Mouse (Mus musculus) intestine, embryonic 15.5 days (tissue): ENCODE results near the gene Stim2. TPM values are rescaled to one million over a fixed set of nuclear protein-coding genes. Genes with fewer than 3 reads are reported as not detected.

Experiments used
- ATAC-seq: fragments of 200-750 bp; cut with Nextera tagmentation; 2 replicates; pipeline ENCODE4 v1.8.0; 2017; ENCODE audit warnings: moderate TSS enrichment, moderate library complexity
- H3K27ac ChIP-seq: fragments of 300-500 bp; sonication (generic); 2 replicates; pipeline ENCODE4 v1.5.1; 2015; ENCODE audit warnings: mild to moderate bottlenecking, inconsistent platforms
- H3K27me3 ChIP-seq: fragments of 300-500 bp; sonication (generic); replicated peaks from 2 replicates; pipeline ENCODE4 v1.6.1; 2015; ENCODE audit warnings: inconsistent platforms
- H3K36me3 ChIP-seq: fragments of 300-500 bp; sonication (generic); 2 replicates; pipeline ENCODE4 v1.6.1; 2015; ENCODE audit warnings: inconsistent platforms
- H3K4me1 ChIP-seq: fragments of 300-500 bp; sonication (generic); replicated peaks from 2 replicates; pipeline ENCODE4 v1.6.1; 2015; ENCODE audit warnings: inconsistent platforms
- H3K4me2 ChIP-seq: fragments of 300-500 bp; sonication (generic); replicated peaks from 2 replicates; pipeline ENCODE4 v1.6.1; 2015; ENCODE audit warnings: mild to moderate bottlenecking, inconsistent platforms
- H3K4me3 ChIP-seq: fragments of 300-500 bp; sonication (generic); replicated peaks from 2 replicates; pipeline ENCODE4 v1.5.1; 2015; ENCODE audit warnings: inconsistent platforms
- H3K9ac ChIP-seq: fragments of 300-500 bp; sonication (generic); 2 replicates; pipeline ENCODE4 v1.6.1; 2015; ENCODE audit warnings: inconsistent platforms
- H3K9me3 ChIP-seq: fragments of 300-500 bp; sonication (generic); 2 replicates; pipeline ENCODE4 v1.6.1; 2016; ENCODE audit warnings: inconsistent platforms
- WGBS: fragments of 180-500 bp; shearing (Covaris S2); methylation state at CpG from one replicate; pipeline ENCODE4 v1.1.7; 2015; 5-methylcytosine and 5-hydroxymethylcytosine counted together
- polyA plus RNA-seq: library from polyadenylated mRNA; unstranded; fragments of >200 nt; fragmentation: Nextera tagmentation; extraction: Ambion mirVana; gene quantifications from 2 replicates; pipeline ENCODE4 v1.2.1, GENCODE M21; 2015

Stim2 gene
- polyA plus RNA-seq, 1 experiment from 2014 or later, result 17.8 TPM

DNA sequence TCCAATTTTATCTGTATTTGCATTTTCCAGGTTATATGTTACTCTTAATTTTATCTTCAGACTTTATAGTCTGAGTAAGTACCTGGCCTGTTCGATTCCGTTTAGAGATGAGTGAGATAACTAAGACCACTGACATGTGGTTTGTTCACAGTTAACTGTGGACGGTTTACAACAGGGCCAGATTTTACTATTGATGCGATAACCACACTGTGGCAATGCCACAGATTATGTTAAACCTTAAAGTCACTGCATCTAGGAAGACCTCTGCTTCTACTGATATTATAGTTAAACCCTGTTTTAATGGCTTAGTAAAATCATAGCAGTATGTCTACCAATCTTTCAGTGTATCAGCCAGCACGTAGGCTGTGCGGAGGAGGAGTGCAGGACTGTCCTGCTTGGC, 53.9 kb downstream of the Stim2 start:
- H3K9me3 ChIP-seq, result no peaks in the 10 kb centered on the region
- WGBS, result 77% methylated on average over 6 of the region's 6 CpGs
- no peak for ATAC-seq
- peaks cover 5% of the 10 kb centered on the region; the same call in 1 of the 2 replicates for H3K4me1 ChIP-seq
- H3K27ac ChIP-seq, result no peak overlapping the region
- H3K4me3 ChIP-seq, result no peak overlapping the region
- no peaks in the 10 kb centered on the region for H3K27me3 ChIP-seq
- no peak overlapping the region for H3K4me2 ChIP-seq
- H3K9ac ChIP-seq, result no peak overlapping the region
- H3K36me3 ChIP-seq, result no peaks in the 10 kb centered on the region

DNA sequence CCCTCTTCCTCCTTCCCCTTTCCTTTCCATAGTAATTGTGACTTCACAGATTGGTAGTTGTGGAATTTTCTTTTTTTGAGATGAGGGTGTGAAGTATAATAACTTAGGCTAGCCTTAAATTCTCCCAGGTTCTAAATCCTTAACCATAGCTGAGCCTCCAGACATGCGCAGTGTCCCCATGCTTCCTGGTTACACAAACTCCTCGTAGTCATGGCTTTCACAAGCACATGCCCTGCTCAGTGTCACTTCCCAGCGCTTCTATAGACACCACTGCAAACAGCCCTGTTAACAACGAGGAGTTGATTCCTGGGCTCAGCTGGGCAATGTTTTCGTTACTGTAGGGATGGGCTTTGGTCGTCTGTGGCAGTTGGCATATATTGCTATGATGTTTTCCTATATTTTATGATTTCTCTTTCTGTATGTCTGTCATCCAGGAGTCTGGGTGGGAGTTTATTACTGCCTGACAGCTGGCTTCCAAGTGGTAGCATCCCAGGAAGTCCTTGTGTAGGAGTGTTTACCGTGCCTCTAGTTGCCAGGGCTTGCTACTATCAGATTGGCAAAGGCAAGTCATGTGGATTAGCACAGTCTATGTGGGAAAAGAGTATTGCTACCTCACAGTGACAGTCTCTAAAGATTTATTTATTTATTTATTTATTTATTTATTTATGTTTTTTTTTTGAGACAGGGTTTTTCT, 55.5 kb downstream of the Stim2 start:
- H3K36me3 ChIP-seq, result no peaks in the 10 kb centered on the region

DNA sequence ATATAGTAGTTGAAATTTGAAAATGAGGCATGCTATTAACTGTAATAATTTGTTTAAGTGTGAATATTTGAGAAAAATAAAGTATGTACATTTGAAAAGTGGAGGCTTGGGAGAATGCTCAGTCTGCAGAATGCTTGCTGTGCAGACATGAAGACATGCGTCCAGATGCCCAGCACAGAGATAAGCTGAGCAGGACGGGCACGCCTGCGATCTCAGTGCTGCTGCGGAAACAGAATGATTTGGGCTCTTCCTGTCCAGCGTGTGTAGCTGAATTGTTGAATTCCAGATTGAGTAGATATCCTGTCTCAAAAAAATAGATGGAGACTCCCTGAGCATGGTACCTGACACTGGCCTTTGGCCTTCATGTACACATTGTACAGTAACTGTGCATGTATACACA, 58.0 kb downstream of the Stim2 start:
- Histone ChIP-seq H3K4me2 (no peak overlapping the region), H3K9me3 (no peaks in the 10 kb centered on the region), H3K4me1 (no peaks in the 10 kb centered on the region), H3K4me3 (no peak overlapping the region), H3K27me3 (no peaks in the 10 kb centered on the region), H3K9ac (no peak overlapping the region), H3K36me3 (no peaks in the 10 kb centered on the region), H3K27ac (no peak overlapping the region)
- WGBS, result 78% methylated on average over 6 of the region's 6 CpGs
- ATAC-seq, result no peak

More for the DNA sequence above, 55.5 kb downstream of the Stim2 start:
- Histone ChIP-seq H3K9me3 (no peaks in the 10 kb centered on the region), H3K4me1 (peaks cover 5% of the 10 kb centered on the region; the same call in 1 of the 2 replicates), H3K9ac (no peak overlapping the region), H3K27me3 (no peaks in the 10 kb centered on the region), H3K4me2 (no peak overlapping the region), H3K27ac (no peak overlapping the region), H3K4me3 (no peak overlapping the region)
- ATAC-seq, result no peak
- 70% methylated on average over 7 of the region's 7 CpGs for WGBS

DNA sequence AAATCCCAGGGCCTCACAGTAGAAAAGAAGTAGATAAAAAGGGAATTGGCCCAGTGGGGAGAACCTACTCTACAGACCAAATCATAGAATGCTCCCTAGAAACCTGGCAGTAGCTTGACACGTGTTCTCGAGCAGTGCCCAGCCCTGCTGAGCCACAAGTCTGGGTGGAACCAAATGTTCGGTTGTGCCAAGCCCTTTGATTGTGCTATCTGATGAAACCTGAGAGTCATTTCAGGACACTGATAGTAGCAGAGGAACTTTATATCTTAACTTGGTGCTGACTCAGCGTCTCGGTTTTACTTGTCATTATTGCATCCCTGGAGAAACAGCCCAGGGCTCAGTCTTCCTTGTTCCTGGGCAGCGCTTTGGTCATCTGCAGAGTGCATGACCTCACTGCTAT, 61.7 kb downstream of the Stim2 start:
- H3K36me3 ChIP-seq, result no peaks in the 10 kb centered on the region
- WGBS, result 81% methylated on average over 6 of the region's 6 CpGs
- H3K27ac ChIP-seq, result no peak overlapping the region
- no peaks in the 10 kb centered on the region for H3K4me1 ChIP-seq
- no peaks in the 10 kb centered on the region for H3K9me3 ChIP-seq
- no peak for ATAC-seq
- no peak overlapping the region for H3K4me3 ChIP-seq
- H3K4me2 ChIP-seq, result no peak overlapping the region
- H3K9ac ChIP-seq, result no peak overlapping the region
- no peaks in the 10 kb centered on the region for H3K27me3 ChIP-seq

- no peak overlapping the region for H3K27ac ChIP-seq
- no peak overlapping the region for H3K4me3 ChIP-seq
- H3K27me3 ChIP-seq, result no peaks in the 10 kb centered on the region
- H3K4me1 ChIP-seq, result no peaks in the 10 kb centered on the region
- WGBS, result 85% methylated on average over 7 of the region's 7 CpGs
- no peak overlapping the region for H3K9ac ChIP-seq
- H3K4me2 ChIP-seq, result no peak overlapping the region
- H3K36me3 ChIP-seq, result no peaks in the 10 kb centered on the region
- H3K9me3 ChIP-seq, result no peaks in the 10 kb centered on the region
- ATAC-seq, result no peak
These were observed 63.8 kb downstream of the Stim2 start for GRCm38 (mm10) chr5:54062079-54062478.

- 78% methylated on average over 3 of the region's 3 CpGs for WGBS
- no peak for ATAC-seq
- Histone ChIP-seq H3K4me2 (no peak overlapping the region), H3K27me3 (no peaks in the 10 kb centered on the region), H3K36me3 (no peaks in the 10 kb centered on the region), H3K9me3 (no peaks in the 10 kb centered on the region), H3K4me3 (no peak overlapping the region), H3K9ac (no peak overlapping the region), H3K4me1 (no peaks in the 10 kb centered on the region), H3K27ac (no peak overlapping the region)
These were observed 69.3 kb downstream of the Stim2 start for GRCm38 (mm10) chr5:54067591-54067990.

DNA sequence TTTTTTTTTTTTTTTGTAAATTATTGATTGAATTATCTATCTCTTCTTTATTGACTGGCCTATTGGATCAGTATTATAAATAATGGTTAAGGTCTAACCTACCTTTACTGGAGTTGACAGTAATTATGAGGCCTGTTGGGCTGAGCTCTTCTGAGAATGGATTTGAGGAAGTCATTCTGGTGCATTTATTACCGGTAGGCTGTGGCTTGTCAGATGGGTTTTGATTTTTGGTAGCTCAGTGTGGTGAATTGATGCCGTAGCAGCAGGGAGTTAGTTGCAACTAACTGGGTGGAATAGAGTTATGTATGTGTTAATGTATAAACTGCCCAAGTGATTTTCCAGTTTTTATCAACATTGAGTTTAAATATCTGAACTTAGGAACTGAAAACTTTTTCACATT, 72.2 kb downstream of the Stim2 start:
- Histone ChIP-seq H3K9me3 (no peaks in the 10 kb centered on the region), H3K9ac (no peak overlapping the region), H3K27ac (no peak overlapping the region), H3K4me2 (no peak overlapping the region), H3K27me3 (no peaks in the 10 kb centered on the region), H3K4me3 (no peak overlapping the region), H3K36me3 (no peaks in the 10 kb centered on the region), H3K4me1 (no peaks in the 10 kb centered on the region)
- 84% methylated on average over 2 of the region's 2 CpGs for WGBS
- ATAC-seq, result no peak

- 78% methylated on average over 5 of the region's 5 CpGs for WGBS
- ATAC-seq, result no peak
- no peak overlapping the region for H3K9ac ChIP-seq
- no peaks in the 10 kb centered on the region for H3K9me3 ChIP-seq
- H3K4me3 ChIP-seq, result no peak overlapping the region
- H3K27ac ChIP-seq, result no peak overlapping the region
- H3K4me1 ChIP-seq, result no peaks in the 10 kb centered on the region
- H3K4me2 ChIP-seq, result no peak overlapping the region
- H3K27me3 ChIP-seq, result no peaks in the 10 kb centered on the region
- H3K36me3 ChIP-seq, result no peaks in the 10 kb centered on the region
These were observed 73.0 kb downstream of the Stim2 start for GRCm38 (mm10) chr5:54071288-54071687.

GRCm38 (mm10) chr5:54071705-54072104, 73.4 kb downstream of the Stim2 start:
- H3K9me3 ChIP-seq, result no peaks in the 10 kb centered on the region
- H3K4me2 ChIP-seq, result no peak overlapping the region
- 85% methylated on average over 7 of the region's 7 CpGs for WGBS
- H3K4me1 ChIP-seq, result no peaks in the 10 kb centered on the region
- no peaks in the 10 kb centered on the region for H3K36me3 ChIP-seq
- ATAC-seq, result no peak
- no peaks in the 10 kb centered on the region for H3K27me3 ChIP-seq
- H3K27ac ChIP-seq, result no peak overlapping the region
- no peak overlapping the region for H3K9ac ChIP-seq
- H3K4me3 ChIP-seq, result no peak overlapping the region

GRCm38 (mm10) chr5:54073291-54073690, 75.0 kb downstream of the Stim2 start:
- WGBS, result 26% methylated on average over 1 of the region's 1 CpGs
- H3K4me2 ChIP-seq, result no peak overlapping the region
- H3K4me1 ChIP-seq, result no peaks in the 10 kb centered on the region
- H3K27ac ChIP-seq, result no peak overlapping the region
- no peak overlapping the region for H3K9ac ChIP-seq
- H3K9me3 ChIP-seq, result no peaks in the 10 kb centered on the region
- no peaks in the 10 kb centered on the region for H3K36me3 ChIP-seq
- H3K4me3 ChIP-seq, result no peak overlapping the region
- ATAC-seq, result no peak
- H3K27me3 ChIP-seq, result no peaks in the 10 kb centered on the region

GRCm38 (mm10) chr5:54079997-54080396, 81.7 kb downstream of the Stim2 start:
- Histone ChIP-seq H3K36me3 (no peaks in the 10 kb centered on the region), H3K4me2 (no peak overlapping the region), H3K9ac (no peak overlapping the region), H3K27ac (no peak overlapping the region), H3K9me3 (no peaks in the 10 kb centered on the region), H3K4me3 (no peak overlapping the region), H3K4me1 (no peaks in the 10 kb centered on the region), H3K27me3 (no peaks in the 10 kb centered on the region)
- ATAC-seq, result no peak
- 80% methylated on average over 1 of the region's 1 CpGs for WGBS

DNA sequence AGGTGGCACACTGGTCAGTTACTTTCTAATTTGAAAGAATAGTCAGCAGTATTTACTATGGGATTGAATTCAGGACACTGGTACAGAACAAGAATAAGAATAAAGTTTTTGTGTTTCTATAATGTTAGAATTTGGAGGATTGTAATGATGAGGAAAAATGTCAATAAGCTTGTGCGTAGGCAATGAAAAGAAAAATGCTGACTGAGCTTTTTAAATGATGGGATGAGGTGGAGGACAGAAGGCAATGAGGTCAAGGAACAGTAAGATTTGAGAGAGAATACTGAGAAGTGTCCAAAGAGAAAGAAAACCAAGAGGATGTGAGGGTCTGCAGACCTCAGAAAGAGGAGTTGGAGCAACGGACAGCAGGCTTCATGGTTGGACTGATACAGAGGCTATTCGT, 89.6 kb downstream of the Stim2 start:
- Histone ChIP-seq H3K4me2 (no peak overlapping the region), H3K4me3 (no peak overlapping the region), H3K4me1 (no peaks in the 10 kb centered on the region), H3K36me3 (no peaks in the 10 kb centered on the region), H3K27ac (no peak overlapping the region), H3K27me3 (no peaks in the 10 kb centered on the region), H3K9ac (no peak overlapping the region), H3K9me3 (no peaks in the 10 kb centered on the region)
- ATAC-seq, result no peak
- 88% methylated on average over 3 of the region's 3 CpGs for WGBS

DNA sequence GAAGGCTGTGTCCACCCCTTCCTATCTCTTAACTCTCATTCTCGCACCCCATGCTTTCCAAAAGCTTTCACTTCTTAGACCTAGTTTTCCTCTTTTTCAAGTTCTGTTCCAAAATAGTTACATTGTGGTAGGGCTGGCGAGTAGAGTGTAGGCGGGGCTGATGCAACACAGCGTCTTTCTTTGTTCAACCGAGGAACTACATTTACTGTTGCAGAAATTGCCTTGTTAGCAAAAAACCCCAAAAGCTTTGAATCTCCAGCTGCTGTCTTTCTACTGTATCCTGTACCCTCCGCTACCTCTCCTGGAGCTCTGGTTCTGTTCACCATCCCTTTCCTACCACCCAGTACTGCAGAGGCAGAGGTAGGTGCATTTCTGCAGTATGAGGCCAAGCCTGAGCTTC, 99.9 kb downstream of the Stim2 start:
- 75% methylated on average over 6 of the region's 6 CpGs for WGBS
- H3K27ac ChIP-seq, result no peak overlapping the region
- H3K4me1 ChIP-seq, result no peaks in the 10 kb centered on the region; the same call in 1 of the 2 replicates
- ATAC-seq, result no peak
- no peaks in the 10 kb centered on the region for H3K9me3 ChIP-seq
- no peak overlapping the region for H3K4me3 ChIP-seq
- no peak overlapping the region for H3K4me2 ChIP-seq
- H3K9ac ChIP-seq, result no peak overlapping the region
- no peaks in the 10 kb centered on the region for H3K27me3 ChIP-seq
- H3K36me3 ChIP-seq, result no peaks in the 10 kb centered on the region
